Mouse (Mus musculus) spleen, postnatal 0 days (tissue): ENCODE measurements around the gene Prpf31. TPM values are rescaled to one million over a fixed set of nuclear protein-coding genes. Genes with fewer than 3 reads are reported as not detected.

Experiments used
- polyA plus RNA-seq: library from polyadenylated mRNA; unstranded; fragments of >200 nt; fragmentation: Nextera tagmentation; extraction: Ambion mirVana; gene quantifications from 2 replicates; pipeline ENCODE4 v1.2.1, GENCODE M21; 2015

The Prpf31 gene
- polyA plus RNA-seq: 54.2 and 55.9 TPM in 2 replicates

GRCm38 (mm10) chr7:3629543-3630477 is at the start of gene Prpf31, which contains the start of gene Tfpt:
Gene Prpf31 (plus strand): TSS chr7:3629985.
Gene Tfpt (minus strand): TSS chr7:3629929.

GRCm38 (mm10) chr7:3616057-3616388 is 13.8 kb upstream of the Prpf31 start, which contains the start of gene Oscar:
Gene Oscar (minus strand): TSS chr7:3616157.

DNA sequence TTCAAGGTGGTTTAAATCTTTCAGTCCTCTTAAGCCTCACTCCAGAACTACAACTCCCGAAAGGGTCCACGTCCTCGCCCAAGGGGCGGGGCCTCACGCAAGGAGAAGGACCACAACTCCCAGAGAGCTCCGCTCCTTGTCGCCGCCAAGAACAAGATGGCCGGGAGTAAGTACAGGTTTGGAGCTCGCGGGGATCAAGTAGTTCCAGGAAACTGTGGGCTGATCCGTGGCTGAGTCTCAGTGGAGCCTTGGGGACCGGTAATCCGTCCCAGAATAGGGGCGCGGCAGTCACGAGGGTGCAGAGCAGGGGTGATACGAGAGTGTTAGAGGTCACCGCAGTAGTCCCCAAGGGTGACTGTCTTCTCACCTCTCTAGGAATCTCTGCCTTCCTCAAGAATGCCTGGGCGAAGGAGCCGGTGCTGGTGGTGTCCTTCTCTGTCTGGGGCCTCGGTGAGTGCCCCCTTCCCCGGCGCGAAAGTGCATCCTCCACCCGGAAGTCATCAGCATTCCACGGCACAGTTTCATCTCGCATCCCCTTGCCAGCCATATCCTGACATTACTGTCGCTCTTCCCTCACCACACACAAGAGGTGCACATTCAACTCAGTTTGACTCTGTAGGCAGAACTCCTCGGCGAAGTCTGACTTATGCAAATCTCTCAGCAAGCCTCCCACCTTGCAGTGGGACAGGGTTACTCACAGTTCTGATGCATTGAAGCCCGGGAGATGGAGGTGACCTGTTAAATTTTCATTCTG is 12.4 kb upstream of the Prpf31 start, which contains the start of gene Ndufa3:
Gene Ndufa3 (plus strand): TSS at position 132 of the 754 bp plus-strand sequence.

DNA sequence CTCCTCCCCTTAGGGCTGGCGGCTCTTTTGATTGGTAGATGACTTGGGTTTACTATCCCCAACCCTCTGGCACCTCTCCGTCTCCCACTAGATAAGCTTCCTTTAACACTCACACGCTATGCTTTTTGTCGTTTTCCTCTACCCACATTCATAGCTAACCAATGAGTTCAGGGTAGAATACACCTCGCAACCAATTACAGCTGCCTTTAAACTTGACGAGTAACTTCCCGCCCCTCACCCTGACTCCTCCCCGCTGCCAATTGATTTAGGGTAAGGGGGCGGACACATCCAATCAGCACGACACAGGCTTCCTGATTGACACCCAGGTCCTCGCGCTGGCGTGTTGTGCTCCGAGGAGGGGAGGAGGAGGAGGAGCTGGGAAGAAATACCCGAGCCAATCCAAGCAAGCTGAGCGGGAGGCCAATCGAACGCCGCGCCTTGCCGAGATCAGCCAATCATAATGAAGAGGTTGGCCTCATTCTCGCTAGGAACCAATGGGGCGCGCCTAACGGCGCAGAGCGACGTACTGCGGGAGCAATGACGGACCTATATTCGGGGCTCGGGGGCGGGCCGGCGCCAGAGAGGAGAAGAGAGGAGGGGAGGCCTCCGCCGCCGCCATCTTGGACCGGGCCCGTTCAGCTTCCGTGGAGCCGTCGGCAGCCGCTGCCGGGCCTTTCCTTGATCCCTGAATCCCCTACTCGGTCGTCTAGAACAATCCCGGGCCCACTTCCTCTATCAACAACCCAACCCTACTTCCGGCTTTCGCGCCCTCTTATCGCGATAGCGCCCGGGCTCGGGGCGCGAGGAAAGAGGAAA is 15.1 kb downstream of the Prpf31 start, which contains the start of gene Cnot3:
Gene Cnot3 (plus strand): TSS at position 597 of the 816 bp plus-strand sequence.

DNA sequence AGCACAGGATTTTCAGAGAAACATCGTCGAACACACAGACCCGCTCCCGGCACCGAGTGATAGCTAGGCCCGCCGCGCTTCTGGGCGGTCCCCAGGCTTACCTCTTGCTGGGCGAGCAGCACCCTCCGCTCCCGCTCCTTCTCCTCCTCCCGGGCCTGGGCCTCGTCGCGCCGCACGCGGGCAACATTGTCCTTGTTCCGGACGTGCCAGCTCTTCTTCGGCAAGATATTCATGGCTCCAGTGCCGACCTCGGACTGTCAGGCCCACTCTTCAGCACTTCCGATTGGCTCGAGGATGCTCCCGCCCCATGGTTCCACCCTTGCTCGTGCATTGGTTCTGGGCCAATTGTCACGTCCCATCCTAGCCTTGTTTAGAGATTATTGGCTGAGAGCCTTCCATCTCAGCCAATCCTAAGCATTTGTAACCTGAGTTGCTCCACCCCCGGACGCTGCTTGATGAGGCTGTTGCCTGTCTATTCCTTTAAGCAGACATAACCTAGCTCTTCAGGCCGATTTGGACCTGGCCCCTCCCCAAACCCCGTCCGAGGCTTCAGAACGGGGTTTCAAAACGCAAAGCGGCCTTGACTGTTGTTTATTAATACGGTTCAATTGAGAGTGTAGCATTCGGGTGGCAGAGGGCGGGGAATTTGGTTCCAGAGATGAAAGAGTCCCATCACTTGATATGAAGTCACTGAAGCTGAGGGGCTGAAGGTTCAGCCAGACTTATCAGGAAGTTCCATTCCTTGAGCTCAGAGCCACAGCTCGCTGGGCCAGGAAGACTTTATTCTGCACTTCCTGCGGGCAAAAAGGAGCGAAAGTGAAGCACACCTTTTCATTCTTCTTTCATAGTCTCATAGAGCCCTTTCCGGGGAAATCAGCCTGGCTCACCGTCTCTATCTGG is 35.7 kb downstream of the Prpf31 start, which contains the start of gene Leng1:
Gene Leng1 (minus strand): TSS at position 626 of the 900 bp plus-strand sequence.

DNA sequence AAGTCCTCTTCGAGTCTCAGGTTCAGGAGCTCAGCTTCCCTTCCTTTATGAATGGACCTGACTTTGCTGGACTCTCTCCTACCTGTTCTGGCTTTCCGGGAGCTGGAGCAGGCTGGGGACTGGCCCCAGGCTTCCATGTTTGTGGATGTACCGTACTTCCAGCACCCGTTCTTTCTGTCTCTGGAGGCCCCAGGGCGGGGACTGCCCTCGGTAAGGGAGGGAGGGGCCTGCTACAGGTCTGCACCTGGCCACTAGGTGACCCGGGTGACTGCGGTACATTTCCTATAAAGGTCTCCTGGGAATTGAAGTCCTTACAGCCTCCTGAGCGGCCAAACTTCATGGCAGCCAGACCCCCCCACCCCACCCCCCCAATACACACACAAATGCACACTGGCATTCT is 47.6 kb downstream of the Prpf31 start, which contains the start of gene Tmc4:
Gene Tmc4 (minus strand): TSS at position 212 of the 400 bp plus-strand sequence.

Other genes with a start within 250 kb of the Prpf31 start
- not detected in 2 replicates for gene Cacng8, start 239.3 kb upstream of the Prpf31 start, polyA plus RNA-seq
- gene Cacng6, start 205.8 kb upstream of the Prpf31 start, polyA plus RNA-seq: not detected in 2 replicates
- 2.9 and 3.5 TPM in 2 replicates for gene Tarm1, start 127.4 kb upstream of the Prpf31 start, polyA plus RNA-seq
- gene Oscar, start 13.8 kb upstream of the Prpf31 start, polyA plus RNA-seq: not detected in 2 replicates
- 365 and 377 TPM in 2 replicates for gene Ndufa3, start 12.6 kb upstream of the Prpf31 start, polyA plus RNA-seq
- gene Tfpt, start 56 bp upstream of the Prpf31 start, polyA plus RNA-seq: 14.6 TPM in 2 replicates
- gene Cnot3, start 15.3 kb downstream of the Prpf31 start, polyA plus RNA-seq: 29.6 and 34.3 TPM in 2 replicates
- 7.4 and 7.7 TPM in 2 replicates for gene Leng1, start 35.9 kb downstream of the Prpf31 start, polyA plus RNA-seq
- 6.9 and 8.2 TPM in 2 replicates for gene Tmc4, start 47.6 kb downstream of the Prpf31 start, polyA plus RNA-seq
- 46.3 and 65.6 TPM in 2 replicates for gene Tsen34, start 62.9 kb downstream of the Prpf31 start, polyA plus RNA-seq
- 21.7 and 28.8 TPM in 2 replicates for gene Mboat7, start 63.5 kb downstream of the Prpf31 start, polyA plus RNA-seq
- gene Rps9, start 74.0 kb downstream of the Prpf31 start, polyA plus RNA-seq: 1,500 and 1,551 TPM in 2 replicates
- 18.7 and 25.6 TPM in 2 replicates for gene Pirb, start 90.4 kb downstream of the Prpf31 start, polyA plus RNA-seq
- gene Gm15448, start 195.7 kb downstream of the Prpf31 start, polyA plus RNA-seq: 0.70 and 1.2 TPM in 2 replicates
- 7.2 and 10.1 TPM in 2 replicates for gene Pira2, start 215.1 kb downstream of the Prpf31 start, polyA plus RNA-seq